Mouse (Mus musculus) cerebellum, adult 2 months (tissue): Measurements from ENCODE around the gene Gpr3.

Experiments
- CTCF ChIP-seq: fragments of 200-500 bp; IDR thresholded peaks from 2 replicates; pipeline ENCODE4 v1.5.1; 2011; ENCODE audit warnings: low read depth, mild to moderate bottlenecking, control low read depth, low read length, moderate library complexity, borderline replicate concordance; ENCODE audit not compliant: insufficient read depth
- POLR2A ChIP-seq: fragments of 200-500 bp; IDR thresholded peaks from 2 replicates; pipeline ENCODE4 v1.6.1; 2011; ENCODE audit warnings: low read length, control low read depth, borderline replicate concordance; ENCODE audit not compliant: insufficient read depth

DNA sequence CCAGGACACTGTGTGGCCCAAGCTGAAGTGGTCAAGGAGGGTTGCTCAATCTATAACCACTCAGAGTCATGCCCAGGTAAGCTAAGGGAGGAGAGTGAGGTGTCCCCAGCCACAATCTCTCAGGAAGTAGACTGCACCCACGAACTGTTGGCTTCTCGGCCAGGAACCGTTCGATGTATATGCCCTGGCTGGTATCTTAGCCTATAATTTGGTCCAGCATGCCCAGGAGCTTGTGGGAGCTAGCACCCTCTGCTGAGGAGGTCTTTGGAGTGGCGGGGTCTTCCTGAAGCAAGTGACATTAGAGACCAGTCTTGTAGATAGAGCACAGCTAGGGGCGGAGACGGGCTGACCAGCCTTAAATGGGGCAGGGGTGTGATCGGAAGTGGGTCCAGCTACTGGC, 9.4 kb upstream of the Gpr3 start:
- TF ChIP-seq POLR2A (no peak), CTCF (no peak)
